ENCODE assay signal across 11 mouse cellular contexts in genomic region chr14:57708580-57708979, GRCm38 (mm10). TPM values are rescaled to one million over a fixed set of nuclear protein-coding genes. Genes with fewer than 3 reads are reported as not detected.
DNase-seq lines count a peak whose midpoint lies in the region; ATAC-seq lines count a peak whose summit lies in the region.
"Had no signal": no experiment of that assay in that cellular context is flagged by ENCODE, and none has a peak within 500 bp of the region (broad histone marks: within the 10 kb centered on the region; RNA-seq: fewer than 3 reads in every experiment).

No protein-coding gene starts in this region.

- no peak for ATAC-seq in limb, embryonic 15.5 days (ENCODE audit: insufficient number of reproducible peaks, low FRiP score, low TSS enrichment, low read depth)
- ATAC-seq in stomach, embryonic 16.5 days (ENCODE audit: insufficient read depth, low FRiP score): no peak
- ATAC-seq in erythroblast, adult 5-6 weeks (replicated peaks; ENCODE audit: low FRiP score, poor library complexity, severe bottlenecking): no peak
- ATAC-seq in forebrain, embryonic 11.5 days (replicated peaks; ENCODE audit: low FRiP score): no peak

- H3K4me3 ChIP-seq in limb, embryonic 15.5 days: no peak overlapping the region
- no peak overlapping the region for H3K4me3 ChIP-seq in limb, embryonic 10.5 days
- no peak overlapping the region for H3K4me3 ChIP-seq in stomach, embryonic 16.5 days (replicated peaks; ENCODE audit: low read length)
- no peak overlapping the region for H3K4me3 ChIP-seq in forebrain, embryonic 11.5 days (ENCODE audit: low read depth, low read length)
- H3K4me3 ChIP-seq: erythroblast, embryonic 14.5 days had no signal

- peak overlapping the region; percentile 40; the same call in 1 of the 2 replicates for H3K27ac ChIP-seq in limb, embryonic 15.5 days
- no peak overlapping the region for H3K27ac ChIP-seq in limb, embryonic 10.5 days
- peak overlapping the region; percentile 10; the same call in 1 of the 2 replicates for H3K27ac ChIP-seq in stomach, embryonic 16.5 days (ENCODE audit: low read length)
- no peak overlapping the region for H3K27ac ChIP-seq in forebrain, embryonic 11.5 days (ENCODE audit: low read depth, low read length)

- 76% methylated on average over 7 of the region's 7 CpGs for WGBS in limb, embryonic 15.5 days
- WGBS in limb, embryonic 10.5 days: 94% methylated on average over 7 of the region's 7 CpGs
- WGBS in stomach, embryonic 16.5 days: 65% methylated on average over 7 of the region's 7 CpGs
- WGBS in forebrain, embryonic 11.5 days: 88% methylated on average over 7 of the region's 7 CpGs

- DNase-seq in adrenal gland, postnatal 10 days: peak; percentile 51
- no peak for DNase-seq in adrenal gland, adult 18-20 months (ENCODE audit: low spot score in 2 of 2)
- DNase-seq in limb, embryonic 10.5 days (ENCODE audit: low spot score): no peak
- DNase-seq in kidney, postnatal 25 days: peak; percentile 51 to 69
- no peak for DNase-seq in forebrain, embryonic 11.5 days (ENCODE audit: low spot score)

- no peak overlapping the region for H3K9ac ChIP-seq in limb, embryonic 15.5 days
- no peak overlapping the region for H3K9ac ChIP-seq in stomach, embryonic 16.5 days (ENCODE audit: low read length)
- no peak overlapping the region for H3K9ac ChIP-seq in forebrain, embryonic 11.5 days (ENCODE audit: low read length)

- no peaks in the 10 kb centered on the region for H3K9me3 ChIP-seq in limb, embryonic 15.5 days
- H3K9me3 ChIP-seq in limb, embryonic 10.5 days (replicated peaks): no peaks in the 10 kb centered on the region
- H3K9me3 ChIP-seq in stomach, embryonic 16.5 days (replicated peaks; ENCODE audit: control insufficient read depth, low read length): no peaks in the 10 kb centered on the region
- H3K9me3 ChIP-seq in forebrain, embryonic 11.5 days (ENCODE audit: control insufficient read depth, low read length): no peaks in the 10 kb centered on the region

- H3K27me3 ChIP-seq in limb, embryonic 15.5 days: no peaks in the 10 kb centered on the region
- no peaks in the 10 kb centered on the region for H3K27me3 ChIP-seq in limb, embryonic 10.5 days (ENCODE audit: low read depth, poor library complexity, severe bottlenecking)
- no peaks in the 10 kb centered on the region for H3K27me3 ChIP-seq in stomach, embryonic 16.5 days (ENCODE audit: control insufficient read depth, insufficient read depth, low read length)
- no peaks in the 10 kb centered on the region for H3K27me3 ChIP-seq in forebrain, embryonic 11.5 days (ENCODE audit: control insufficient read depth, insufficient read depth, low read length)

- peaks cover 26% of the 10 kb centered on the region for H3K4me1 ChIP-seq in limb, embryonic 15.5 days
- no peaks in the 10 kb centered on the region for H3K4me1 ChIP-seq in limb, embryonic 10.5 days
- peaks cover 26% of the 10 kb centered on the region for H3K4me1 ChIP-seq in stomach, embryonic 16.5 days (ENCODE audit: control insufficient read depth, insufficient read depth, low read length)
- H3K4me1 ChIP-seq in forebrain, embryonic 11.5 days (replicated peaks; ENCODE audit: control insufficient read depth, insufficient read depth, low read length): peaks cover 17% of the 10 kb centered on the region

- no peak overlapping the region for H3K4me2 ChIP-seq in limb, embryonic 15.5 days
- H3K4me2 ChIP-seq in stomach, embryonic 16.5 days (ENCODE audit: low read depth, low read length): no peak overlapping the region
- H3K4me2 ChIP-seq in forebrain, embryonic 11.5 days (ENCODE audit: low read depth, low read length, severe bottlenecking): no peak overlapping the region

- H3K36me3 ChIP-seq in limb, embryonic 15.5 days: peaks cover 28% of the 10 kb centered on the region
- H3K36me3 ChIP-seq in limb, embryonic 10.5 days: peaks cover 42% of the 10 kb centered on the region
- no peaks in the 10 kb centered on the region for H3K36me3 ChIP-seq in stomach, embryonic 16.5 days (ENCODE audit: control insufficient read depth, insufficient read depth, low read length)
- H3K36me3 ChIP-seq in forebrain, embryonic 11.5 days (ENCODE audit: control insufficient read depth, insufficient read depth, low read length): no peaks in the 10 kb centered on the region

RNA-seq across cellular contexts. Expression of gene Gm49361, which starts 37.3 kb away (rescaled TPM):
- 1 to 10 TPM in 1 of 2 experiments, under 1 TPM in 1; 0.94 to 3.9 TPM for total RNA-seq in adrenal gland, postnatal 10 days (2021)
- 1 to 10 TPM; 3.3 to 3.4 TPM for total RNA-seq in adrenal gland, adult 18-20 months (2021)
- not detected in 2 replicates for polyA plus RNA-seq in limb, embryonic 15.5 days (2015; fragmentation: Nextera tagmentation; extraction: Ambion mirVana)
- not detected in 2 replicates for polyA plus RNA-seq in limb, embryonic 10.5 days (2016; fragmentation: Nextera tagmentation; extraction: Ambion mirVana)
- not detected in 2 replicates for polyA plus RNA-seq in stomach, embryonic 16.5 days (2015; fragmentation: Nextera tagmentation; extraction: Ambion mirVana)
- total RNA-seq in erythroblast, adult 5-6 weeks (2015; ENCODE audit: low replicate concordance): not detected in 2 replicates
- not detected in 2 replicates for total RNA-seq in erythroblast, adult 5-6 weeks (2017; ENCODE audit: low replicate concordance)
- polyA plus RNA-seq in forebrain, embryonic 11.5 days (2014; fragmentation: Nextera tagmentation; extraction: Ambion mirVana): not detected in 2 replicates
- total RNA-seq: hematopoietic stem cell, adult 5-6 weeks had no signal
- polyA plus RNA-seq: neural tube, embryonic 14.5 days had no signal

RNA-seq across cellular contexts. Expression of gene Xpo4, which starts 43.4 kb away (rescaled TPM):
- total RNA-seq in adrenal gland, postnatal 10 days (2021): 10 to 100 TPM; 20.7 to 28.1 TPM
- 10 to 100 TPM; 22.5 to 32.7 TPM for total RNA-seq in adrenal gland, adult 18-20 months (2021)
- 18.7 and 19.1 TPM in 2 replicates for polyA plus RNA-seq in limb, embryonic 15.5 days (2015; fragmentation: Nextera tagmentation; extraction: Ambion mirVana)
- polyA plus RNA-seq in limb, embryonic 10.5 days (2016; fragmentation: Nextera tagmentation; extraction: Ambion mirVana): 30.3 and 33.4 TPM in 2 replicates
- polyA plus RNA-seq in stomach, embryonic 16.5 days (2015; fragmentation: Nextera tagmentation; extraction: Ambion mirVana): 17.0 and 18.6 TPM in 2 replicates
- total RNA-seq in erythroblast, adult 5-6 weeks (2015; ENCODE audit: low replicate concordance): 13.1 and 15.7 TPM in 2 replicates
- total RNA-seq in erythroblast, adult 5-6 weeks (2017; ENCODE audit: low replicate concordance): 26.1 and 51.7 TPM in 2 replicates
- 35.6 and 39.1 TPM in 2 replicates for polyA plus RNA-seq in forebrain, embryonic 11.5 days (2014; fragmentation: Nextera tagmentation; extraction: Ambion mirVana)

RNA-seq across cellular contexts. Expression of gene Lats2, which starts 49.6 kb away (rescaled TPM):
- total RNA-seq in adrenal gland, postnatal 10 days (2021): 10 to 100 TPM; 33.6 to 34.4 TPM
- total RNA-seq in adrenal gland, adult 18-20 months (2021): 10 to 100 TPM; 38.1 to 54.2 TPM
- polyA plus RNA-seq in limb, embryonic 15.5 days (2015; fragmentation: Nextera tagmentation; extraction: Ambion mirVana): 25.0 and 28.0 TPM in 2 replicates
- 16.3 and 21.0 TPM in 2 replicates for polyA plus RNA-seq in limb, embryonic 10.5 days (2016; fragmentation: Nextera tagmentation; extraction: Ambion mirVana)
- polyA plus RNA-seq in stomach, embryonic 16.5 days (2015; fragmentation: Nextera tagmentation; extraction: Ambion mirVana): 15.1 and 15.8 TPM in 2 replicates
- total RNA-seq in erythroblast, adult 5-6 weeks (2015; ENCODE audit: low replicate concordance): 6.3 and 7.9 TPM in 2 replicates
- total RNA-seq in erythroblast, adult 5-6 weeks (2017; ENCODE audit: low replicate concordance): 9.9 and 16.0 TPM in 2 replicates
- polyA plus RNA-seq in forebrain, embryonic 11.5 days (2014; fragmentation: Nextera tagmentation; extraction: Ambion mirVana): 14.0 and 16.6 TPM in 2 replicates

Comparison
In these comparisons a context has a peak if more than half of its experiments do, and no peak if none do; other contexts are left out.
1. DNase-seq: peak in adrenal gland, postnatal 10 days (single experiment) and kidney, postnatal 25 days (2 of 2); none in adrenal gland, adult 18-20 months (0 of 2), limb, embryonic 10.5 days (single experiment) and forebrain, embryonic 11.5 days (single experiment).
2. H3K27ac ChIP-seq: peak in limb, embryonic 15.5 days (single experiment) and stomach, embryonic 16.5 days (single experiment); none in limb, embryonic 10.5 days (single experiment) and forebrain, embryonic 11.5 days (single experiment).